ENCODE assay signal across 25 mouse cellular contexts in the genomic region with DNA sequence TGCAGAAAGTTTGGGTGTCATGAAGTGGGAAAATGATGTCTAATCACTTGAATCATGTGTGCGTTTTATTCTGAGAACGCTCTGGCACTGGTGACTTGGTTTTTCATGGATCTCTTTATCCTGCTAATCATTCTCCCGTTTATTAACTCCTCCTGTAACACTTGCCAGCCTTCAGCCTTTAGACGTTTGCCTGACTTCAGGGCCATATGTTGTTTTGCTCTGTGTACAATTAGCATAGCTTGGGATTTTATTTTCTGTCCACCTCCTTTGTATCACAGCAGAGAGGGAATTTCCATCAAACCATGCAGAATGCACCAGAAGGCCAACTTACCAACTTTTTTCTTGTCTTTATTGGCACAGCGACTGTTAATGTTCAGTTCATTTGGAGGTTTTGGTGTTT. TPM values are rescaled to one million over a fixed set of nuclear protein-coding genes. Genes with fewer than 3 reads are reported as not detected.
"Had no signal": no experiment of that assay in that cellular context is flagged by ENCODE, and none has a peak within 500 bp of the region (broad histone marks: within the 10 kb centered on the region; RNA-seq: fewer than 3 reads in every experiment).

No protein-coding gene starts in this region.

- ATAC-seq: liver, postnatal 0 days; midbrain, embryonic 15.5 days had no signal

- H3K9me3 ChIP-seq: limb, embryonic 12.5 days; limb, embryonic 15.5 days; midbrain, embryonic 12.5 days; midbrain, embryonic 15.5 days; neural tube, embryonic 12.5 days; neural tube, embryonic 15.5 days had no signal

- H3K4me2 ChIP-seq: limb, embryonic 12.5 days; limb, embryonic 15.5 days; liver, embryonic 11.5 days; lung, embryonic 14.5 days; midbrain, embryonic 12.5 days; midbrain, embryonic 15.5 days; neural tube, embryonic 12.5 days; neural tube, embryonic 15.5 days had no signal

- H3K27ac ChIP-seq: kidney, postnatal 0 days; limb, embryonic 12.5 days; limb, embryonic 15.5 days; liver, embryonic 14.5 days; macrophage; midbrain, embryonic 12.5 days; midbrain, embryonic 15.5 days; neural tube, embryonic 12.5 days; neural tube, embryonic 15.5 days; stomach, postnatal 0 days had no signal

- DNase-seq: kidney, adult 2 months; kidney, postnatal 25 days; left cerebral cortex, postnatal 4 days; liver, postnatal 0 days; lung, embryonic 14.5 days; right cerebral cortex, adult 18-20 months; right cerebral cortex, postnatal 14 days; right cerebral cortex, postnatal 4 days; thymus, adult 2 months; thymus, postnatal 14 days; thymus, postnatal 4 days had no signal

- H3K4me3 ChIP-seq: limb, embryonic 12.5 days; limb, embryonic 15.5 days; midbrain, embryonic 12.5 days; midbrain, embryonic 15.5 days; neural tube, embryonic 12.5 days; neural tube, embryonic 15.5 days had no signal

- H3K4me1 ChIP-seq: limb, embryonic 12.5 days; limb, embryonic 15.5 days; midbrain, embryonic 12.5 days; midbrain, embryonic 15.5 days; neural tube, embryonic 12.5 days; neural tube, embryonic 15.5 days had no signal

- H3K27me3 ChIP-seq: limb, embryonic 12.5 days; limb, embryonic 15.5 days; midbrain, embryonic 12.5 days; midbrain, embryonic 15.5 days; neural tube, embryonic 12.5 days; neural tube, embryonic 15.5 days had no signal

- H3K9ac ChIP-seq: limb, embryonic 12.5 days; limb, embryonic 15.5 days; liver, embryonic 14.5 days; liver, postnatal 0 days; lung, embryonic 14.5 days; midbrain, embryonic 12.5 days; midbrain, embryonic 15.5 days; neural tube, embryonic 12.5 days; neural tube, embryonic 15.5 days had no signal

RNA-seq across cellular contexts. Expression of a gene that starts 51.3 kb away (rescaled TPM):
- polyA plus RNA-seq: kidney, embryonic 14.5 days; large intestine, adult 2 months; limb, embryonic 12.5 days; limb, embryonic 15.5 days; liver, embryonic 11.5 days; liver, postnatal 0 days; lung, embryonic 14.5 days; macrophage; midbrain, embryonic 12.5 days; midbrain, embryonic 15.5 days; neural tube, embryonic 12.5 days; neural tube, embryonic 15.5 days; stomach, embryonic 14.5 days; stomach, postnatal 0 days; thymus, adult 2 months had no signal
